In the genomic region with DNA sequence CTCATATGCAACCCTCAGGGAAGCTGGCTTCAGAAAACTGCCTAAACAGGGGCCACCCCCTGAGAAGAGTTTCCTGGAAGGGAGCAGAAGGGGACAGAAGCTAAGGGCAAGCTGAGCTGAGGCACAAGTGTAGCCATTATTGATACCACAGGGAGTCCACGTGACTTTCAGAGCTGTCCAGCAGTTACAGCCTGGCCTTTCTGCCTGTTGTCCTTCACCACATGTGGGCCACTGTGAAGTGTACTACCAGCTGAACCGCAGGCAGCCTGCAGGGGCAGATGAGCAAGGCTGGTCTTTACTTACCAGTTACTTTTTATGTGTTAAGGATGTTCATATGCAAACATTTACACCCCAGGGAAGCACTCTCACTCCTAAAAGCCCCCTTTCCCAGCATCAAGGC, we compare ENCODE assay signal across 18 mouse cellular contexts.
DNase-seq lines count a peak whose midpoint lies in the region; ATAC-seq and TF ChIP-seq lines count a peak whose summit lies in the region.
"Had no signal": no experiment of that assay in that cellular context is flagged by ENCODE, and none has a peak within 500 bp of the region (broad histone marks: within the 10 kb centered on the region; RNA-seq: fewer than 3 reads in every experiment).

No protein-coding gene starts in this region.

- no peak overlapping the region for H3K27ac ChIP-seq in lung, embryonic 14.5 days (ENCODE audit: low read depth)
- no peak overlapping the region for H3K27ac ChIP-seq in midbrain, embryonic 13.5 days
- no peak overlapping the region for H3K27ac ChIP-seq in liver, postnatal 0 days (ENCODE audit: low read depth)
- H3K27ac ChIP-seq: embryonic facial prominence, embryonic 15.5 days; forebrain, embryonic 15.5 days; heart, adult 2 months had no signal

- WGBS in lung, embryonic 14.5 days = 8% methylated on average over 2 of the region's 2 CpGs
- whole genome bisulfite sequencing in midbrain, embryonic 13.5 days = 5% methylated on average over 2 of the region's 2 CpGs
- WGBS in liver, postnatal 0 days (ENCODE audit: insufficient replicate concordance) = 20% methylated on average over 2 of the region's 2 CpGs

- DNase-seq in frontal cortex, postnatal 36 days (ENCODE audit: low spot score in 2 of 2) = no peak
- peak; percentile 5 for DNase-seq in lung, embryonic 14.5 days
- DNase-seq in lung, adult 18-20 months = no peak
- DNase-seq in heart, adult 11 months = no peak
- no peak for DNase-seq in liver, postnatal 0 days
- no peak for DNase-seq in testis, postnatal 14 days (ENCODE audit: low spot score)
- DNase-seq: adrenal gland, postnatal 36 days; cerebellum, postnatal 14 days; heart, adult 2 months; heart, postnatal 14 days; kidney, postnatal 25 days; thymus, postnatal 25 days had no signal

- H3K4me1 ChIP-seq in lung, embryonic 14.5 days (ENCODE audit: insufficient read depth) = no peaks in the 10 kb centered on the region
- no peaks in the 10 kb centered on the region for H3K4me1 ChIP-seq in midbrain, embryonic 13.5 days (replicated peaks)
- no peaks in the 10 kb centered on the region for H3K4me1 ChIP-seq in liver, postnatal 0 days (ENCODE audit: insufficient read depth)
- H3K4me1 ChIP-seq: embryonic facial prominence, embryonic 15.5 days; forebrain, embryonic 15.5 days had no signal

- no peak overlapping the region for H3K9ac ChIP-seq in lung, embryonic 14.5 days
- H3K9ac ChIP-seq in midbrain, embryonic 13.5 days (replicated peaks) = no peak overlapping the region
- no peak overlapping the region for H3K9ac ChIP-seq in liver, postnatal 0 days (replicated peaks)
- H3K9ac ChIP-seq: embryonic facial prominence, embryonic 15.5 days; forebrain, embryonic 15.5 days had no signal

- no peaks in the 10 kb centered on the region for H3K27me3 ChIP-seq in lung, embryonic 14.5 days (ENCODE audit: insufficient read depth, low read length)
- no peaks in the 10 kb centered on the region for H3K27me3 ChIP-seq in midbrain, embryonic 13.5 days
- no peaks in the 10 kb centered on the region for H3K27me3 ChIP-seq in liver, postnatal 0 days (ENCODE audit: insufficient read depth, low read length)
- H3K27me3 ChIP-seq: embryonic facial prominence, embryonic 15.5 days; forebrain, embryonic 15.5 days had no signal

- peak; percentile 62 for ATAC-seq in frontal cortex, adult (ENCODE audit: low TSS enrichment)
- ATAC-seq in lung, embryonic 14.5 days (ENCODE audit: insufficient read depth) = no peak
- peak; percentile 60 for ATAC-seq in midbrain, embryonic 13.5 days
- ATAC-seq in liver, postnatal 0 days = no peak
- ATAC-seq: forebrain, embryonic 15.5 days; intestine, postnatal 0 days had no signal

- H3K36me3 ChIP-seq in lung, embryonic 14.5 days (ENCODE audit: insufficient read depth) = no peaks in the 10 kb centered on the region
- no peaks in the 10 kb centered on the region for H3K36me3 ChIP-seq in midbrain, embryonic 13.5 days
- no peaks in the 10 kb centered on the region for H3K36me3 ChIP-seq in liver, postnatal 0 days (replicated peaks; ENCODE audit: insufficient read depth, low read length)
- H3K36me3 ChIP-seq: embryonic facial prominence, embryonic 15.5 days; forebrain, embryonic 15.5 days had no signal

- no peak overlapping the region for H3K4me3 ChIP-seq in lung, embryonic 14.5 days (ENCODE audit: low read depth, low read length)
- H3K4me3 ChIP-seq in midbrain, embryonic 13.5 days (replicated peaks) = no peak overlapping the region
- H3K4me3 ChIP-seq in liver, postnatal 0 days (ENCODE audit: low read depth, low read length) = no peak overlapping the region
- H3K4me3 ChIP-seq: embryonic facial prominence, embryonic 15.5 days; forebrain, embryonic 15.5 days; heart, adult 2 months had no signal

- no peak for TF ChIP-seq CTCF in lung, embryonic 14.5 days (IDR thresholded peaks at IDR 0.05; ENCODE audit: low read depth)
- TF ChIP-seq CTCF in liver, postnatal 0 days (IDR thresholded peaks at IDR 0.05; ENCODE audit: low read depth) = no peak

- H3K4me2 ChIP-seq in lung, embryonic 14.5 days = no peak overlapping the region
- no peak overlapping the region for H3K4me2 ChIP-seq in midbrain, embryonic 13.5 days (replicated peaks)
- no peak overlapping the region for H3K4me2 ChIP-seq in liver, postnatal 0 days (ENCODE audit: low read depth, low read length)
- H3K4me2 ChIP-seq: embryonic facial prominence, embryonic 15.5 days; forebrain, embryonic 15.5 days; liver, embryonic 11.5 days had no signal

- no peaks in the 10 kb centered on the region for H3K9me3 ChIP-seq in lung, embryonic 14.5 days (ENCODE audit: low read depth, low read length)
- no peaks in the 10 kb centered on the region for H3K9me3 ChIP-seq in midbrain, embryonic 13.5 days
- no peaks in the 10 kb centered on the region for H3K9me3 ChIP-seq in liver, postnatal 0 days (ENCODE audit: low read length)
- H3K9me3 ChIP-seq: embryonic facial prominence, embryonic 15.5 days; forebrain, embryonic 15.5 days had no signal

- no peak for TF ChIP-seq EP300 in liver, postnatal 0 days (IDR thresholded peaks at IDR 0.05; ENCODE audit: low read depth)

Comparison
In these comparisons a context has a peak if more than half of its experiments do, and no peak if none do; other contexts are left out.
1. ATAC-seq: peak in frontal cortex, adult (single experiment) and midbrain, embryonic 13.5 days (single experiment); none in lung, embryonic 14.5 days (single experiment) and liver, postnatal 0 days (single experiment).